In genomic region chr1:97659405-97659804, GRCm38 (mm10) we compare ENCODE assay signal across 8 mouse cellular contexts. TPM values are rescaled to one million over a fixed set of nuclear protein-coding genes. Genes with fewer than 3 reads are reported as not detected.
DNase-seq lines count a peak whose midpoint lies in the region; ATAC-seq and TF ChIP-seq lines count a peak whose summit lies in the region.

No protein-coding gene starts in this region.

- no peak for DNase-seq in lung, postnatal 10 days
- no peak for DNase-seq in liver, embryonic 14.5 days (ENCODE audit: low read depth in 3 of 3, low spot score in 3 of 3)
- DNase-seq in c-Kit-positive CD71-positive TER-119-positive erythroid progenitor cells, embryonic 14.5 days (ENCODE audit: low spot score), result no peak
- no peak for DNase-seq in thymus, adult 18-20 months
- DNase-seq in urinary bladder, postnatal 14 days (ENCODE audit: low spot score), result no peak

- TF ChIP-seq EP300 in liver, embryonic 14.5 days (IDR thresholded peaks at IDR 0.05; ENCODE audit: low read depth), result no peak

- no peak for TF ChIP-seq CTCF in embryonic fibroblast, embryonic 13.5 days (IDR thresholded peaks at IDR 0.05; ENCODE audit: borderline replicate concordance, insufficient read depth, low read length)
- TF ChIP-seq CTCF in liver, embryonic 14.5 days (IDR thresholded peaks at IDR 0.05; ENCODE audit: low read depth), result no peak
- no peak for TF ChIP-seq CTCF in olfactory bulb, adult 2 months (IDR thresholded peaks at IDR 0.05; ENCODE audit: insufficient read depth, low read depth, low read length)

- peak overlapping the region; percentile 81; the same call in 1 of the 2 replicates for H3K4me2 ChIP-seq in lung, embryonic 15.5 days
- peak overlapping the region; percentile 76 for H3K4me2 ChIP-seq in liver, embryonic 14.5 days (ENCODE audit: low read depth)

- H3K9me3 ChIP-seq in lung, embryonic 15.5 days, result no peaks in the 10 kb centered on the region
- no peaks in the 10 kb centered on the region for H3K9me3 ChIP-seq in liver, embryonic 14.5 days (ENCODE audit: control insufficient read depth, low read length)

- H3K27ac ChIP-seq in lung, embryonic 15.5 days, result no peak overlapping the region
- no peak overlapping the region for H3K27ac ChIP-seq in embryonic fibroblast, embryonic 13.5 days (ENCODE audit: insufficient read depth, low read length)
- H3K27ac ChIP-seq in liver, embryonic 14.5 days, result peak overlapping the region; percentile 9; the same call in 1 of the 2 replicates
- H3K27ac ChIP-seq in olfactory bulb, adult 2 months (ENCODE audit: insufficient read depth, low read depth, low read length), result no peak overlapping the region; the same call in 1 of the 2 replicates

- TF ChIP-seq POLR2A in embryonic fibroblast, embryonic 13.5 days (IDR thresholded peaks at IDR 0.05; ENCODE audit: low read depth, low read length), result no peak
- TF ChIP-seq POLR2A in olfactory bulb, adult 2 months (IDR thresholded peaks at IDR 0.05; ENCODE audit: insufficient read depth, low read depth, low read length), result no peak

- H3K9ac ChIP-seq in lung, embryonic 15.5 days, result no peak overlapping the region
- peak overlapping the region; percentile 93 for H3K9ac ChIP-seq in liver, embryonic 14.5 days (replicated peaks)

- no peaks in the 10 kb centered on the region for H3K27me3 ChIP-seq in lung, embryonic 15.5 days
- no peaks in the 10 kb centered on the region for H3K27me3 ChIP-seq in liver, embryonic 14.5 days (ENCODE audit: control insufficient read depth, insufficient read depth, low read length)

- H3K36me3 ChIP-seq in lung, embryonic 15.5 days, result no peaks in the 10 kb centered on the region
- no peaks in the 10 kb centered on the region; the same call in none of the 2 replicates for H3K36me3 ChIP-seq in liver, embryonic 14.5 days (replicated peaks; ENCODE audit: control insufficient read depth, insufficient read depth, low read depth)

- ATAC-seq in lung, embryonic 15.5 days (ENCODE audit: borderline replicate concordance, extremely low read depth, low FRiP score, low TSS enrichment), result no peak
- no peak for ATAC-seq in liver, embryonic 14.5 days (ENCODE audit: insufficient read depth)

- peaks cover 10% of the 10 kb centered on the region; the same call in 1 of the 2 replicates for H3K4me1 ChIP-seq in lung, embryonic 15.5 days
- H3K4me1 ChIP-seq in embryonic fibroblast, embryonic 13.5 days (ENCODE audit: control insufficient read depth, insufficient read depth, low read length), result peaks cover 10% of the 10 kb centered on the region
- peaks cover 31 to 32% of the 10 kb centered on the region in 2 experiments for H3K4me1 ChIP-seq in liver, embryonic 14.5 days (replicated peaks; ENCODE audit: control insufficient read depth in 2 of 2, insufficient read depth in 2 of 2, low read length in 1 of 2)
- peaks cover 2% of the 10 kb centered on the region; the same call in 1 of the 2 replicates for H3K4me1 ChIP-seq in olfactory bulb, adult 2 months (ENCODE audit: control insufficient read depth, insufficient read depth, low read length)

- WGBS in lung, embryonic 15.5 days, result 70% methylated on average over 7 of the region's 7 CpGs
- WGBS in liver, embryonic 14.5 days (ENCODE audit: insufficient replicate concordance), result 28% methylated on average over 7 of the region's 7 CpGs
- 11% methylated on average over 7 of the region's 7 CpGs for WGBS in olfactory bulb, adult 2 months

- H3K4me3 ChIP-seq in lung, embryonic 15.5 days, result no peak overlapping the region
- H3K4me3 ChIP-seq in embryonic fibroblast, embryonic 13.5 days (ENCODE audit: insufficient read depth, low read length), result peak overlapping the region; percentile 7; the same call in 1 of the 2 replicates
- peak overlapping the region; percentile 74 to 84 for H3K4me3 ChIP-seq in liver, embryonic 14.5 days (ENCODE audit: insufficient read depth in 1 of 2, low read depth in 2 of 2, low read length in 2 of 2)
- peak overlapping the region; percentile 32 for H3K4me3 ChIP-seq in olfactory bulb, adult 2 months (ENCODE audit: insufficient read depth, low read depth, low read length)

RNA-seq across cellular contexts. Expression of gene D1Ertd622e, which starts 2.5 kb away (rescaled TPM):
- polyA plus RNA-seq in lung, embryonic 15.5 days (2015; fragmentation: Nextera tagmentation; extraction: Ambion mirVana), result 15.9 and 18.6 TPM in 2 replicates
- polyA plus RNA-seq in embryonic fibroblast, embryonic 13.5 days (2011; ENCODE audit: insufficient read length, low read depth, missing spikeins), result 9.5 and 9.8 TPM in 2 replicates
- 29.7 and 33.8 TPM in 2 replicates for polyA plus RNA-seq in liver, embryonic 14.5 days (2012; rRNA removed)
- polyA plus RNA-seq in liver, embryonic 14.5 days (2014; fragmentation: Nextera tagmentation; extraction: Ambion mirVana), result 48.9 and 53.5 TPM in 2 replicates
- not detected in 2 replicates for polyA plus RNA-seq in olfactory bulb, adult 2 months (2012; ENCODE audit: insufficient read depth, insufficient read length, low replicate concordance, missing spikeins)
